Mouse (Mus musculus) urinary bladder, postnatal 0 days (tissue): ENCODE data around the gene Prl3c1. TPM values are rescaled to one million over a fixed set of nuclear protein-coding genes. Genes with fewer than 3 reads are reported as not detected.

Source experiments
- polyA plus RNA-seq: library from polyadenylated mRNA; unstranded; fragments of >200 nt; fragmentation: Nextera tagmentation; extraction: Ambion mirVana; gene quantifications from 2 replicates; pipeline ENCODE4 v1.2.1, GENCODE M21; 2015

The Prl3c1 gene
- not detected in 2 replicates for polyA plus RNA-seq

GRCm38 (mm10) chr13:27196359-27196758 lies at the start of gene Prl3c1:
Gene Prl3c1 (plus strand): TSS chr13:27196659.

DNA sequence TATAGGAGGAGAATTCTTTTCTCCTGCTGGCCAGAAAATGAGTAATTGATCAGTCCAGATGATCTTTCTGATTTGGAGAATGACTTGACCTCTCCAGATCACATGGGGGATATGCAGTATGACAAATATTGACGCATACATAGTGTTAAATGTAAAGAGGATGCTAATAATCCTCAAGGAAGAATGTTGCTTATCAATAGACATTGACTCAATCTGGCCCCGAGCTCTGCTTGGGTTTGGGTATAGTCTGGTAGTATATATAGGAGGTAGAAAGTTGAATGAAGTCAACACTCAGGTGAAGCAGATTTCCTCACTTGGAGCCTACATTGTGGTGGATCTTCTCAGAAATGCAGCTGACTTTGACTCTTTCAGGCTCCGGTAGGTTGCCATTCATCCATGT lies 40.0 kb upstream of the Prl3c1 start, which contains the start of gene Prl3d3:
Gene Prl3d3 (plus strand): TSS at position 301 of the 400 bp plus-strand sequence.

GRCm38 (mm10) chr13:27241547-27241946 lies 45.1 kb downstream of the Prl3c1 start, which contains the start of gene Prl3b1:
Gene Prl3b1 (plus strand): TSS chr13:27241847.

Other genes starting within 250 kb of the Prl3c1 start
- gene Prl, start 139.1 kb upstream of the Prl3c1 start, polyA plus RNA-seq, result not detected in 2 replicates
- not detected in 2 replicates for gene Prl3d1, start 102.5 kb upstream of the Prl3c1 start, polyA plus RNA-seq
- gene Prl3d2, start 75.0 kb upstream of the Prl3c1 start, polyA plus RNA-seq, result not detected in 2 replicates
- not detected in 2 replicates for gene Prl3d3, start 39.9 kb upstream of the Prl3c1 start, polyA plus RNA-seq
- gene Prl3b1, start 45.2 kb downstream of the Prl3c1 start, polyA plus RNA-seq, result not detected in 2 replicates
- gene Prl3a1, start 62.8 kb downstream of the Prl3c1 start, polyA plus RNA-seq, result not detected in 2 replicates
- gene Prl6a1, start 116.0 kb downstream of the Prl3c1 start, polyA plus RNA-seq, result not detected in 2 replicates
- gene Prl8a2, start 149.0 kb downstream of the Prl3c1 start, polyA plus RNA-seq, result not detected in 2 replicates
- gene Prl2b1, start 194.2 kb downstream of the Prl3c1 start, polyA plus RNA-seq, result not detected in 2 replicates
- not detected in 2 replicates for gene Prl8a6, start 242.0 kb downstream of the Prl3c1 start, polyA plus RNA-seq